Mouse (Mus musculus) MEL (cell line): Measurements from ENCODE around the gene Agpat1. TPM values are rescaled to one million over a fixed set of nuclear protein-coding genes. Genes with fewer than 3 reads are reported as not detected.
A peak's percentile ranks its signal among the peaks of the same experiment; 100 is the strongest.

Source experiments
- DNase-seq: peaks from one replicate; pipeline ENCODE4 v3.0.0; 2011; ENCODE audit warnings: low read depth, low spot score
- H3K27ac ChIP-seq: 2 replicates; pipeline ENCODE4 v1.5.1; 2012; ENCODE audit warnings: low read depth, mild to moderate bottlenecking, control low read depth, low read length, moderate library complexity; ENCODE audit not compliant: control insufficient read depth
- H3K27me3 ChIP-seq, 2 experiments: fragments of 150-350 bp in 1 of 2; sonication (generic) in 1 of 2; 2 replicates each; pipeline ENCODE4 v1.6.1; 2012; ENCODE audit warnings: low read length in 2 of 2, mild to moderate bottlenecking in 2 of 2, improper control_type of control experiment in 1 of 2, moderate library complexity in 1 of 2; ENCODE audit not compliant: insufficient read depth in 2 of 2, control insufficient read depth in 1 of 2
- H3K36me3 ChIP-seq, 2 experiments: 2 replicates each; pipeline ENCODE4 v1.6.1; 2012 to 2014; ENCODE audit warnings: low read length in 2 of 2, improper control_type of control experiment in 1 of 2, inconsistent platforms in 1 of 2, mild to moderate bottlenecking in 1 of 2; ENCODE audit not compliant: insufficient read depth in 2 of 2, control insufficient read depth in 1 of 2
- H3K4me1 ChIP-seq, 2 experiments: fragments of 150-350 bp in 1 of 2; sonication (generic) in 1 of 2; 2 replicates each; pipeline ENCODE4 v1.6.1; 2012; ENCODE audit warnings: low read length in 2 of 2, improper control_type of control experiment in 1 of 2, mild to moderate bottlenecking in 1 of 2; ENCODE audit not compliant: insufficient read depth in 2 of 2, control insufficient read depth in 1 of 2
- H3K4me3 ChIP-seq, 2 experiments: fragments of 150-350 bp in 1 of 2; sonication (generic) in 1 of 2; 2 replicates each; pipeline ENCODE4 v1.5.1; 2012; ENCODE audit warnings: low read depth in 2 of 2, low read length in 2 of 2, mild to moderate bottlenecking in 2 of 2, moderate library complexity in 2 of 2, control low read depth in 1 of 2, improper control_type of control experiment in 1 of 2; ENCODE audit not compliant: control insufficient read depth in 1 of 2, insufficient read depth in 1 of 2
- H3K79me2 ChIP-seq: 2 replicates; pipeline ENCODE4 v1.6.1; 2012; ENCODE audit warnings: mild to moderate bottlenecking, low read length, moderate library complexity; ENCODE audit not compliant: control insufficient read depth, poor library complexity, insufficient read depth
- H3K9ac ChIP-seq: 2 replicates; pipeline ENCODE4 v1.6.1; 2012; ENCODE audit warnings: low read depth, mild to moderate bottlenecking, control low read depth, low read length, moderate library complexity; ENCODE audit not compliant: control insufficient read depth, poor library complexity, severe bottlenecking
- H3K9me3 ChIP-seq: fragments of 150-350 bp; sonication (generic); replicated peaks from 2 replicates; pipeline ENCODE4 v1.6.1; 2012; ENCODE audit warnings: mild to moderate bottlenecking, low read length, improper control_type of control experiment, moderate library complexity; ENCODE audit not compliant: insufficient read depth
- CHD2 ChIP-seq: IDR thresholded peaks from 2 replicates; pipeline ENCODE4 v1.6.1; 2011; ENCODE audit warnings: low read length, improper control_type of control experiment
- E2F4 ChIP-seq: IDR thresholded peaks from 2 replicates; pipeline ENCODE4 v1.6.1; 2011; ENCODE audit warnings: low read depth, low read length, improper control_type of control experiment, borderline replicate concordance
- MAFK ChIP-seq: IDR thresholded peaks from 2 replicates; pipeline ENCODE4 v1.6.1; 2011; ENCODE audit warnings: low read depth, mild to moderate bottlenecking, low read length, improper control_type of control experiment, borderline replicate concordance
- MEF2A ChIP-seq: IDR thresholded peaks from 2 replicates; pipeline ENCODE4 v1.6.1; 2014; ENCODE audit warnings: low read depth, mild to moderate bottlenecking, inconsistent platforms, low read length, improper control_type of control experiment; ENCODE audit not compliant: poor library complexity, insufficient replicate concordance, severe bottlenecking; ENCODE audit errors: extremely low read depth
- MXI1 ChIP-seq: IDR thresholded peaks from 2 replicates; pipeline ENCODE4 v1.6.1; 2011; ENCODE audit warnings: mild to moderate bottlenecking, low read depth, low read length, improper control_type of control experiment
- MYB ChIP-seq: IDR thresholded peaks from 2 replicates; pipeline ENCODE4 v1.6.1; 2011; ENCODE audit warnings: mild to moderate bottlenecking, low read depth, low read length, improper control_type of control experiment
- MYC ChIP-seq: IDR thresholded peaks from 2 replicates; pipeline ENCODE4 v1.6.1; 2011; ENCODE audit warnings: low read depth, mild to moderate bottlenecking, low read length, improper control_type of control experiment, moderate library complexity
- NRF1 ChIP-seq: IDR thresholded peaks from 2 replicates; pipeline ENCODE4 v1.6.1; 2014; ENCODE audit warnings: low read depth, mild to moderate bottlenecking, inconsistent platforms, low read length, improper control_type of control experiment, moderate library complexity; ENCODE audit not compliant: poor library complexity, insufficient read depth, severe bottlenecking
- POLR2A ChIP-seq, 2 experiments: IDR thresholded peaks; 2 replicates each; pipeline ENCODE4 v1.6.1; 2011 to 2012; ENCODE audit warnings: low read length in 2 of 2, mild to moderate bottlenecking in 2 of 2, control low read depth in 1 of 2, improper control_type of control experiment in 1 of 2, low read depth in 1 of 2, moderate library complexity in 1 of 2; ENCODE audit not compliant: control insufficient read depth in 1 of 2, insufficient read depth in 1 of 2, poor library complexity in 1 of 2
- RCOR1 ChIP-seq: IDR thresholded peaks from 2 replicates; pipeline ENCODE4 v1.6.1; 2012; ENCODE audit warnings: low read depth, mild to moderate bottlenecking, inconsistent platforms, low read length, improper control_type of control experiment
- TAL1 ChIP-seq: IDR thresholded peaks from 2 replicates; pipeline ENCODE4 v1.6.1; 2012; ENCODE audit warnings: mild to moderate bottlenecking, inconsistent platforms, low read length, moderate library complexity, mixed read lengths
- UBTF ChIP-seq: IDR thresholded peaks from 2 replicates; pipeline ENCODE4 v1.6.1; 2012; ENCODE audit warnings: low read depth, mild to moderate bottlenecking, inconsistent platforms, low read length, improper control_type of control experiment, moderate library complexity, borderline replicate concordance; ENCODE audit not compliant: insufficient read depth
- USF1 ChIP-seq: IDR thresholded peaks from 2 replicates; pipeline ENCODE4 v1.6.1; 2014; ENCODE audit warnings: low read depth, mild to moderate bottlenecking, inconsistent platforms, low read length, improper control_type of control experiment, moderate library complexity
- USF2 ChIP-seq, 2 experiments: IDR thresholded peaks; 2 replicates each; pipeline ENCODE4 v1.6.1; 2011 to 2012; ENCODE audit warnings: improper control_type of control experiment in 2 of 2, low read length in 2 of 2, borderline replicate concordance in 1 of 2, inconsistent platforms in 1 of 2, low read depth in 1 of 2, mild to moderate bottlenecking in 1 of 2; ENCODE audit not compliant: insufficient read depth in 1 of 2
- polyA plus RNA-seq, 2 experiments: library from polyadenylated mRNA; stranded (reverse) in 1 of 2; unstranded in 1 of 2; fragments of >175 nt in 1 of 2; fragments of >200 nt in 1 of 2; gene quantifications; 2 replicates each; pipeline versions ENCODE4 v1.2.1 to v1.2.4; 2012; ENCODE audit warnings: low replicate concordance in 2 of 2, low read depth in 1 of 2; ENCODE audit not compliant: insufficient read length in 2 of 2, insufficient read depth in 1 of 2, missing spikeins in 1 of 2
- total RNA-seq: library from RNA; depleted of rRNA; stranded (reverse); fragments of 300-350 nt; gene quantifications from 2 replicates; pipeline ENCODE4 v1.2.3, GENCODE M21; 2012

Agpat1 gene
- total and polyA plus RNA-seq, 3 experiments = 85.2 to 153 TPM; not detected in 1

- no peaks in the 10 kb centered on the region for H3K27me3 ChIP-seq
- H3K4me1 ChIP-seq = peaks cover 0 to 8% of the 10 kb centered on the region in 2 experiments; a peak in 2 of 4 replicates
- no peak overlapping the region for H3K9ac ChIP-seq
- no peaks in the 10 kb centered on the region for H3K9me3 ChIP-seq
- no peak overlapping the region for H3K27ac ChIP-seq
- peaks cover 10% of the 10 kb centered on the region for H3K79me2 ChIP-seq
- no peak overlapping the region for H3K4me3 ChIP-seq
- DNase-seq = no peak
- TF ChIP-seq UBTF (no peak), POLR2A (IDR thresholded peaks at IDR 0.05; ENCODE audit: control insufficient read depth in 1 of 2, insufficient read depth in 1 of 2, low read depth in 1 of 2, low read length in 2 of 2, poor library complexity in 1 of 2) (peak in 1 of 2 experiments; percentile 19; a peak in 1 of 4 replicates)
- TF ChIP-seq, all 39 proteins: peak for 1
- peaks cover 0 to 5% of the 10 kb centered on the region in 2 experiments; a peak in 2 of 4 replicates for H3K36me3 ChIP-seq
These were observed 48.5 kb downstream of the Agpat1 start for GRCm38 (mm10) chr17:34652546-34652945.

GRCm38 (mm10) chr17:34652985-34653384, 48.9 kb downstream of the Agpat1 start:
- no peak for TF ChIP-seq USF2 (IDR thresholded peaks at IDR 0.05; ENCODE audit: borderline replicate concordance in 1 of 2, insufficient read depth in 1 of 2, low read depth in 1 of 2, low read length in 2 of 2)
- no peak for TF ChIP-seq MAFK
- TF ChIP-seq CHD2 = no peak
- no peak for TF ChIP-seq POLR2A (IDR thresholded peaks at IDR 0.05; ENCODE audit: control insufficient read depth in 1 of 2, insufficient read depth in 1 of 2, low read depth in 1 of 2, low read length in 2 of 2, poor library complexity in 1 of 2)
- no peak for TF ChIP-seq E2F4
- TF ChIP-seq MYC = no peak
- TF ChIP-seq MYB = no peak
- no peak for TF ChIP-seq MEF2A
- no peak for TF ChIP-seq TAL1
- TF ChIP-seq UBTF = no peak
- TF ChIP-seq NRF1 = no peak
- no peak for TF ChIP-seq MXI1
- no peak for TF ChIP-seq RCOR1
- TF ChIP-seq USF1 = no peak
- no peak overlapping the region for H3K9ac ChIP-seq
- peaks cover 0 to 3% of the 10 kb centered on the region in 2 experiments; a peak in 2 of 4 replicates for H3K36me3 ChIP-seq
- no peaks in the 10 kb centered on the region for H3K27me3 ChIP-seq
- no peak for DNase-seq
- H3K4me3 ChIP-seq = no peak overlapping the region
- no peaks in the 10 kb centered on the region for H3K9me3 ChIP-seq
- H3K4me1 ChIP-seq = peaks cover 0 to 6% of the 10 kb centered on the region in 2 experiments; a peak in 1 of 4 replicates
- H3K27ac ChIP-seq = no peak overlapping the region
- H3K79me2 ChIP-seq = peaks cover 6% of the 10 kb centered on the region
